Mouse (Mus musculus) intestine, postnatal 0 days (tissue): ENCODE data around the gene Zfp143. TPM values are rescaled to one million over a fixed set of nuclear protein-coding genes. Genes with fewer than 3 reads are reported as not detected.
A peak's percentile ranks its signal among the peaks of the same experiment; 100 is the strongest.

Source experiments
- ATAC-seq: fragments of 200-750 bp; cut with Nextera tagmentation; 2 replicates; pipeline ENCODE4 v1.8.0; 2017; ENCODE audit warnings: mild to moderate bottlenecking, moderate TSS enrichment, moderate library complexity
- H3K27ac ChIP-seq: fragments of 300-500 bp; sonication (generic); 2 replicates; pipeline ENCODE4 v1.5.1; 2014; ENCODE audit warnings: mild to moderate bottlenecking, low read depth, low read length, moderate library complexity
- H3K27me3 ChIP-seq: fragments of 300-500 bp; sonication (generic); replicated peaks from 2 replicates; pipeline ENCODE4 v1.6.1; 2014; ENCODE audit warnings: low read length, mixed read lengths; ENCODE audit not compliant: control insufficient read depth, insufficient read depth
- H3K36me3 ChIP-seq: fragments of 300-500 bp; sonication (generic); 2 replicates; pipeline ENCODE4 v1.6.1; 2014; ENCODE audit warnings: mild to moderate bottlenecking, moderate library complexity; ENCODE audit not compliant: control insufficient read depth, insufficient read depth
- H3K4me1 ChIP-seq: fragments of 300-500 bp; sonication (generic); replicated peaks from 2 replicates; pipeline ENCODE4 v1.6.1; 2014; ENCODE audit warnings: antibody characterized with exemption, low read length, mixed read lengths; ENCODE audit not compliant: control insufficient read depth, insufficient read depth
- H3K4me2 ChIP-seq: fragments of 300-500 bp; sonication (generic); replicated peaks from 2 replicates; pipeline ENCODE4 v1.6.1; 2014; ENCODE audit warnings: low read depth, mild to moderate bottlenecking, moderate library complexity
- H3K4me3 ChIP-seq: fragments of 300-500 bp; sonication (generic); 2 replicates; pipeline ENCODE4 v1.5.1; 2014; ENCODE audit warnings: low read depth, low read length
- H3K9ac ChIP-seq: fragments of 300-500 bp; sonication (generic); 2 replicates; pipeline ENCODE4 v1.6.1; 2014; ENCODE audit warnings: mild to moderate bottlenecking, low read depth, low read length
- H3K9me3 ChIP-seq: fragments of 300-500 bp; sonication (generic); 2 replicates; pipeline ENCODE4 v1.6.1; 2016; ENCODE audit warnings: mixed run types; ENCODE audit not compliant: control insufficient read depth
- CTCF ChIP-seq: sonication (generic); IDR thresholded peaks from 2 replicates; pipeline ENCODE4 v1.5.1; 2016; ENCODE audit warnings: low read depth, mild to moderate bottlenecking, control low read depth, antibody characterized with exemption, moderate library complexity
- WGBS: fragments of 180-500 bp; shearing (Covaris S2); extraction: QIAGEN DNeasy Blood & Tissue Kit; methylation state at CpG from one replicate; pipeline ENCODE4 v1.1.7; 2014; 5-methylcytosine and 5-hydroxymethylcytosine counted together
- polyA plus RNA-seq: library from polyadenylated mRNA; unstranded; fragments of >200 nt; fragmentation: Nextera tagmentation; extraction: Ambion mirVana; gene quantifications from 2 replicates; pipeline ENCODE4 v1.2.1, GENCODE M21; 2015

Zfp143 gene
- polyA plus RNA-seq, 1 experiment from 2014 or later, result 7.0 TPM

DNA sequence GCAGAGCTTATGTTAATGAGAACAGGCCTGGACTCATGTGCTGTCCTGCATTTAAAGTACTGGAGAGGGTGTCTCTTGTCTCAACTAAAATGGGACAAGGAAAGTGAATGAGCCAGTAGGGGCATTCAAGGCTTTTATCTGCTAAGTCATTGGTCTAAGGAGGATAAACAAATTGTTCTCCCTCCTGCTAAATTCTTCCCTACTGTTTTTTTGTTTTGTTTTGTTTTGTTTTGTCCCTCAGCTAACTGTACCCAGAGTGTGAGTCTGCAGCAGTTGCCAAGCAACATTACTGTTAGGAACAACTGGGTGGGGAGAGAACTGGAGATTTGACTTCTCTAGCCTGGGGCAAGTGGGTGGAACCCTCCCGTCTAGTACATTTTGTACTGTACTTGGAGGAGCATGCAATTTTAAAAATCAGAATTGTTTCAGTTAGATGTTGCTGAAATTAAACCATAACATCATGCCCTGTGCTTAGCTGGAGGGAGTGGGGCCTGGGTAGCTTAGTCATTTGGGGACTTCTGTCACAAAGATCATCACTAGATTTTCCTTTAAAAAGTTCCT is 55.8 kb downstream of the Zfp143 start:
- Histone ChIP-seq H3K9ac (no peak overlapping the region), H3K36me3 (no peaks in the 10 kb centered on the region), H3K4me2 (no peak overlapping the region), H3K9me3 (no peaks in the 10 kb centered on the region), H3K27ac (no peak overlapping the region), H3K4me3 (no peak overlapping the region), H3K27me3 (no peaks in the 10 kb centered on the region), H3K4me1 (0 out of 2 replicates have a peak, but pooled peaks cover 5% of the 10 kb centered on the region)
- ATAC-seq, result no peak
- WGBS, result 38% methylated on average over 1 of the region's 1 CpGs
- TF ChIP-seq CTCF, result no peak

DNA sequence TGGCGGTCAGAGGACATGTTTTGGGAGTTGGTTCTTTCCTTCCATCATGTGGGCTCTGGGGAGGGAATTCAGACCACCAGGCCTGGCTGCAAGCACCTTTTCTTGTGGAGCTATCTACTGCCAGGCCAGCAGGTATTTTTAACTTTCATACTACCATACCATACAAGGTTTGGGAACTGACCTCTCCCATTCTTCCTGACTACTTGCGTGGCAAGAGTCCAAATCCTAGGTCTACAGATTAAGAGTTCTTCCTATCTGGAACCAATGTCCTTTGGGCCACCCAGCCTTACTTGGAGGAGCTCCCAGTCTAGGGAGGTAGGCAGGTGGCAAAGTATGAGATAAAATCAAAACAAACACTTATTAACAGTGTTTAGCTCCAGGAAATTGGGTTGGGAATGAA is 57.4 kb downstream of the Zfp143 start:
- 59% methylated on average over 2 of the region's 2 CpGs for whole genome bisulfite sequencing
- H3K27ac ChIP-seq, result no peak overlapping the region
- H3K36me3 ChIP-seq, result no peaks in the 10 kb centered on the region
- H3K4me3 ChIP-seq, result no peak overlapping the region
- ATAC-seq, result no peak
- TF ChIP-seq CTCF, result no peak
- H3K9ac ChIP-seq, result no peak overlapping the region
- H3K4me2 ChIP-seq, result no peak overlapping the region
- no peaks in the 10 kb centered on the region for H3K27me3 ChIP-seq
- H3K9me3 ChIP-seq, result no peaks in the 10 kb centered on the region
- H3K4me1 ChIP-seq, result 0 out of 2 replicates have a peak, but pooled peaks cover 5% of the 10 kb centered on the region

DNA sequence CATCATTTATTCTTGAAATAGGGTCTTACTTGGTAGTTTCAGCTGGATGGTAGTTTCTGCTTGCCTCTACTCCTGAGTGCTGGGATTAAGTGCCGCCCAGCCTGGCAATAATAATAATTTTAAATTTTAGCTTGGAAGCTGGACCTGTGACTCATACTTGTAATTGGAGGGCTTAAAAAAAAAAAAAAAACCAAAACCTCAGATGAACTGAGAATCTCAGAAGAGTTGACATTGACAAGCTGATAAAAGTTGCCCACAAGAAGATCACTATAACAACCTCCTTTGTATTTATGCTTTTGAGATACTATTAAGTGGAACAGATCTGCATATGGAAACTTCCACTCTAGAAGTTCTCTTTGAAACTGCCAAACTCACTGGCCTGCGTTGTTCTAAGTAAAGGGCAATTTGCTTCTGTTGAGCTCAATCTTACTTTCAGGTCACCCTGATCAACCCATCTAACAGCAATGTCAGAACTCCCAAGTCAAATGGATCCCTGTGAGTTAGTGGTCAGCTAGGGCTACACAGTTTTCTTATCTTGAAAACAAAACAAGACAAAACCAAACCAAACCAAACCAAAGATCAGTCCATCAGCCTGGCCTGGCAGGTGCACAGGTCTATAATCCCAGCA is 59.3 kb downstream of the Zfp143 start:
- Histone ChIP-seq H3K9me3 (no peaks in the 10 kb centered on the region), H3K4me1 (0 out of 2 replicates have a peak, but pooled peaks cover 5% of the 10 kb centered on the region), H3K27ac (no peak overlapping the region), H3K4me2 (peak overlapping the region; percentile 67; the same call in 1 of the 2 replicates), H3K4me3 (no peak overlapping the region), H3K9ac (no peak overlapping the region), H3K36me3 (no peaks in the 10 kb centered on the region), H3K27me3 (no peaks in the 10 kb centered on the region)
- TF ChIP-seq CTCF, result no peak
- no peak for ATAC-seq
- 70% methylated on average over 2 of the region's 2 CpGs for WGBS

GRCm38 (mm10) chr7:110121162-110121515 is 60.1 kb downstream of the Zfp143 start:
- under 1% methylated on average over 9 of the region's 9 CpGs for WGBS
- Histone ChIP-seq H3K9ac (peak overlapping the region; percentile 70), H3K9me3 (no peaks in the 10 kb centered on the region), H3K27ac (peak overlapping the region; percentile 86), H3K4me1 (0 out of 2 replicates have a peak, but pooled peaks cover 5% of the 10 kb centered on the region), H3K4me2 (peak overlapping the region; percentile 67), H3K4me3 (peak overlapping the region; percentile 67), H3K36me3 (no peaks in the 10 kb centered on the region), H3K27me3 (no peaks in the 10 kb centered on the region)
- no peak for ATAC-seq
- no peak for TF ChIP-seq CTCF

DNA sequence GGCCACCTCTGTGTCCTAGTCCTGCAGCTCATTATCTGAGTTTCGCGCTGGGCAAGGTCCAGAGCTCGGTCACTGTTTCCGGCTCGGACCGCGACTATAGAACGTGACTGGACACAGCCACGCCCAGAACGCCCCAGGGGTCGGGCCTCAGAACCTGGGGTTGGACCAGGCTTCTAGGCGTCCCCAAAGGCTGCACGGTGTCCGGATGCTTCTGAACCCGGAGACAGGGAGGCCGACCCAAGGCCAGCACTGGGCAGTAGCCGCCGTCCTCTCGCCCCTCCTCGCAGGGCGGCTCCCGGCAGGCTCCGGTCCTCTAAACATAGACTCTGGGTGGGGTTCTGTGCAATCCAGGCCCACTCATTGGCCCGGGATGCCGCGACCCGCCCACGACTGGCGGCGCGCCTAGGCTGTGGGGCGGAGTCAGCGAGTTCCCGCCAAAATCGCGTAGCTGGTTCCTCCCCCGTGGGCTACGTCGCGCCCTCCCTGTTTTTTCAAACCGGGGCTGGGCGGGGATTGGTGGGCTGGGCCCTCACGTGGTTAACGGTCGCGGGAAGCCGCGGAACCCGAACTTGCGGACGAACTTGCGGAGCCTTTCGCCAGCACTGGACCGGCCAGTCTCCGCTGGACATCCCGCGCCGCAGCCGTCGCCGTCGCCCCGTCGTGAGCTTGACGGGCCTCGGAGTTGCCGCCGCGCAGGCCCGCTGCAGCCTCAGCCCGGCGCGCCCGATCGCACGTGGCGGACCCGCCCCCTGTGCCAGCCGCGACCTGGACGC is 60.7 kb downstream of the Zfp143 start, which contains the start of gene Wee1:
Gene Wee1 (plus strand): TSS at position 531 of the 773 bp plus-strand sequence.
- no peaks in the 10 kb centered on the region for H3K36me3 ChIP-seq

GRCm38 (mm10) chr7:110122289-110122564 is 61.2 kb downstream of the Zfp143 start:
- Histone ChIP-seq H3K4me2 (peak overlapping the region; percentile 67), H3K9me3 (no peaks in the 10 kb centered on the region), H3K27me3 (no peaks in the 10 kb centered on the region), H3K4me1 (0 out of 2 replicates have a peak, but pooled peaks cover 5% of the 10 kb centered on the region), H3K4me3 (peak overlapping the region; percentile 67), H3K9ac (peak overlapping the region; percentile 70), H3K27ac (peak overlapping the region; percentile 79), H3K36me3 (no peaks in the 10 kb centered on the region)
- 0% methylated on average over 26 of the region's 27 CpGs for WGBS
- no peak for ATAC-seq
- TF ChIP-seq CTCF, result no peak

More for the DNA sequence above, 60.7 kb downstream of the Zfp143 start, which contains the start of gene Wee1:
- WGBS, result under 1% methylated on average over 77 of the region's 81 CpGs
- peak within 1 kb of the TSS; percentile 67 for H3K4me3 ChIP-seq
- peak within 1 kb of the TSS; percentile 70 for H3K9ac ChIP-seq
- H3K4me1 ChIP-seq, result 0 out of 2 replicates have a peak, but pooled peaks cover 5% of the 10 kb centered on the region
- TF ChIP-seq CTCF, result 0 out of 2 replicates have a peak, but pooled peaks have one; percentile 1
- no peaks in the 10 kb centered on the region for H3K9me3 ChIP-seq
- H3K27me3 ChIP-seq, result no peaks in the 10 kb centered on the region
- H3K27ac ChIP-seq, result peak within 1 kb of the TSS; percentile 86
- H3K4me2 ChIP-seq, result peak within 1 kb of the TSS; percentile 67
- peak; percentile 97 for ATAC-seq
